Mouse (Mus musculus) heart, embryonic 15.5 days (tissue): Measurements from ENCODE around the gene Plekhg4. TPM values are rescaled to one million over a fixed set of nuclear protein-coding genes. Genes with fewer than 3 reads are reported as not detected.
A peak's percentile ranks its signal among the peaks of the same experiment; 100 is the strongest.

Source experiments
- ATAC-seq: fragments of 200-750 bp; cut with Nextera tagmentation; replicated peaks from 2 replicates; pipeline ENCODE4 v1.8.0; 2017; ENCODE audit warnings: low read depth, moderate TSS enrichment; ENCODE audit not compliant: insufficient number of reproducible peaks, insufficient read depth, low FRiP score
- H3K27ac ChIP-seq: fragments of 300-500 bp; sonication (generic); 2 replicates; pipeline ENCODE4 v1.5.1; 2015; ENCODE audit warnings: mild to moderate bottlenecking, inconsistent platforms
- H3K27me3 ChIP-seq: fragments of 300-500 bp; sonication (generic); 2 replicates; pipeline ENCODE4 v1.6.1; 2015; ENCODE audit warnings: inconsistent platforms
- H3K36me3 ChIP-seq: fragments of 300-500 bp; sonication (generic); 2 replicates; pipeline ENCODE4 v1.6.1; 2015; ENCODE audit warnings: mild to moderate bottlenecking, inconsistent platforms
- H3K4me1 ChIP-seq: fragments of 300-500 bp; sonication (generic); replicated peaks from 2 replicates; pipeline ENCODE4 v1.6.1; 2015; ENCODE audit warnings: inconsistent platforms
- H3K4me2 ChIP-seq: fragments of 300-500 bp; sonication (generic); 2 replicates; pipeline ENCODE4 v1.6.1; 2015; ENCODE audit warnings: inconsistent platforms, mild to moderate bottlenecking, moderate library complexity
- H3K4me3 ChIP-seq: fragments of 300-500 bp; sonication (generic); 2 replicates; pipeline ENCODE4 v1.5.1; 2015; ENCODE audit warnings: mild to moderate bottlenecking, inconsistent platforms
- H3K9ac ChIP-seq: fragments of 300-500 bp; sonication (generic); 2 replicates; pipeline ENCODE4 v1.6.1; 2015; ENCODE audit warnings: mild to moderate bottlenecking, inconsistent platforms
- H3K9me3 ChIP-seq: fragments of 300-500 bp; sonication (generic); replicated peaks from 2 replicates; pipeline ENCODE4 v1.6.1; 2016; ENCODE audit warnings: inconsistent platforms
- WGBS: fragments of 180-500 bp; shearing (Covaris S2); methylation state at CpG from one replicate; pipeline ENCODE4 v1.1.7; 2015; ENCODE audit warnings: mixed read lengths; 5-methylcytosine and 5-hydroxymethylcytosine counted together
- polyA plus RNA-seq: library from polyadenylated mRNA; unstranded; fragments of >200 nt; fragmentation: Nextera tagmentation; extraction: Ambion mirVana; gene quantifications from 2 replicates; pipeline ENCODE4 v1.2.1, GENCODE M21; 2015

The Plekhg4 gene
- polyA plus RNA-seq, result 0.14 and 0.19 TPM in 2 replicates

DNA sequence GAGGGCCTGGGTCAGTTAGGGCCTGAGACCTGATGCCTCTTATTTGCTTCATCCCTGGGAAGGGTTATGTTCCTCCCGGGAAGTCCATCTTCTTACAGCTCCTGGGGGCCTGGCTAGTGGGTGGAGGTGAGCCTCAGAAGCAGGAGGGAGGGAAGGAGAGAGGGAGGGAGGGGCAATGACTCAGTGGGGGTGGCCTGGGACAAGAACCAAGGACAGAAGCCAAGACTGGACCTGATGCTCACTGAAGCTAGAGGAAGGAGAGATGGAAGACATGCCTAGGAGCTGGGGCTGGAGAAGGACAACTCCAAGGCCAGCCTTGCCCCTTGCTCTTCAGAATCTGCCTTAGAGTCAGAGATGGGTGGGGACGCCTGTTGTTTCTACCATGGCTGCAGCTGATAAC is at the start of gene Plekhg4:
TSS of gene Plekhg4 (plus strand) at position 243 of the 400 bp plus-strand sequence.
- H3K4me2 ChIP-seq, result no peak within 1 kb of the TSS
- ATAC-seq, result no peak
- H3K27ac ChIP-seq, result no peak within 1 kb of the TSS
- peaks cover 5% of the 10 kb centered on the region; the same call in 1 of the 2 replicates for H3K4me1 ChIP-seq
- WGBS, result 53% methylated on average over 2 of the region's 2 CpGs
- no peak within 1 kb of the TSS for H3K9ac ChIP-seq
- H3K27me3 ChIP-seq, result peaks cover 35% of the 10 kb centered on the region
- no peaks in the 10 kb centered on the region for H3K9me3 ChIP-seq
- no peak within 1 kb of the TSS for H3K4me3 ChIP-seq
- no peaks in the 10 kb centered on the region for H3K36me3 ChIP-seq

DNA sequence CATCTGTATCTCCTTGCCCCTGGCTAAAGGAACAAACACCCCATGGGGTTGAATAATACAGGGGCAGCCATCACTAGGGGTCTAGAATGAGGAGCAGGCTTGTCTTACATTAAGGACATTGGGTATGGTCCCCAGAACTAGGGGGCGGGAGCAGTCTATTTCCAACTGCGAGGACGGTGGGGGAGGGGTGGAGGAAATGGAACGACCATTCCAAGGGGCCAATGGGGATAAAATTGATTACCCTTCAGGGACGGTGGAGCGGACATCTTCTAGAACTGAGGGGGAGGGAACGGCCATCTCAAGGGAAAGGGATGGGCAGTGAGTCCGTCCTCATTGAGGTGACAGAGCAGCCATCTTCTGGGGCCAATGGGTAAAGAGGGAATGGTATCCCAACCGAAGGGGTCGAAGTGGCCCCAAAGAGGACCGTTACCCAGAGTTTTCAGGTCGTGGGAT is 47.4 kb upstream of the Plekhg4 start:
- Histone ChIP-seq H3K27me3 (no peaks in the 10 kb centered on the region), H3K9ac (peak overlapping the region; percentile 87), H3K9me3 (no peaks in the 10 kb centered on the region), H3K27ac (peak overlapping the region; percentile 80), H3K4me2 (peak overlapping the region; percentile 80), H3K4me1 (peaks cover 19% of the 10 kb centered on the region), H3K36me3 (peaks cover 36% of the 10 kb centered on the region), H3K4me3 (peak overlapping the region; percentile 85)
- ATAC-seq, result no peak
- WGBS, result 0% methylated on average over 12 of the region's 12 CpGs

DNA sequence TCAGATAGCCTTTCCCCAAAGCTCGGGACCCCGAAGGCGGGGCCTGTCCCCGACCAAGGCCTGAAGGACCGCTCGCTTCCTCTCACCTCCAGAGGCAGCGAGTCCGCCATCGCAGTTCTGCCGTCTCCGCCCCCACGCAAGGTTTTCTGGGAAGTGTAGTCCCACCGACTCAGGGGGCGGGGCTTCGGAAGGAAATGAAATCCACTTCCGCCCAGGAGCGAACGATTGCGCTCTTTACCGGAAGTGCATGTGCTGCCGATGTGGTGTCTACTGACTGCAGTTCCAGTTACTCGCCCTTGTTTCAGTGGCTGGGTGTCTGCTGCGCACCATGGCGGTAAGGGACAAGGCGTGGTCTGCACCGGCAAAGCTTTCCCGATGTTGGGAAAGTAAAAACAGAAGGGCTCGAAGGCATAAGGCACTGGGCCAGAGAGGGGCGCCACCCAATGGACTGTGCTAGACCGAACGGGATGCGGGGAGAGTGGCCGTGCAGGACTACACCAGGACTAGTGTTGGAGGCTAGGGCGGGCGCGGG is 46.9 kb upstream of the Plekhg4 start, which contains the start of the genes Lrrc29 and Tmem208:
TSS of gene Lrrc29 (minus strand) at position 138 of the 532 bp plus-strand sequence.
TSS of gene Tmem208 (plus strand) at position 214 of the 532 bp plus-strand sequence.
- Histone ChIP-seq H3K4me2 (peak within 1 kb of the TSS; percentile 87), H3K36me3 (peaks cover 41% of the 10 kb centered on the region), H3K4me3 (peak within 1 kb of the TSS; percentile 85), H3K27me3 (no peaks in the 10 kb centered on the region), H3K9me3 (no peaks in the 10 kb centered on the region), H3K27ac (peak within 1 kb of the TSS; percentile 87), H3K4me1 (peaks cover 19% of the 10 kb centered on the region), H3K9ac (peak within 1 kb of the TSS; percentile 87)
- ATAC-seq, result peak; percentile 90
- under 1% methylated on average over 36 of the region's 36 CpGs for WGBS

DNA sequence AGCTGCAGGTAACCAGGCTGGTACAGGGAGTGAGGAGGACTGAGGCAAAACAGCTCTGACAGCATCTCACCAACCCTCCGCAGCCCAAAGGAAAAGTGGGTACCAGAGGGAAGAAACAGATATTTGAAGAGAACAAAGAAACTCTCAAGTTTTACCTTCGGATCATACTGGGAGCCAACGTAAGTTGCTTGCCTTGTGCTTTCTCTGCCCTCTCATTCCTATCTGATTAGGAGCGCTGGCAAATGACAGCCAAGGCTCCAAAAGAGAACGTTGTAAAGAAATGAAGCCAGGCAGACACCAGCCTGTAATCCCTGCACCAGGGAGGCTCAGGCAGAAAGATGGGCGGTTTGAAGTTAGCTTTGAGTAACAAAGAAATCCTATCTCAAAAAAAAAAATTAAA is 46.1 kb upstream of the Plekhg4 start:
- Histone ChIP-seq H3K4me2 (peak overlapping the region; percentile 87), H3K9me3 (no peaks in the 10 kb centered on the region), H3K36me3 (peaks cover 46% of the 10 kb centered on the region), H3K27ac (peak overlapping the region; percentile 87), H3K4me3 (peak overlapping the region; percentile 85), H3K4me1 (peaks cover 19% of the 10 kb centered on the region), H3K9ac (peak overlapping the region; percentile 71), H3K27me3 (no peaks in the 10 kb centered on the region)
- no peak for ATAC-seq
- WGBS, result 24% methylated on average over 6 of the region's 6 CpGs

DNA sequence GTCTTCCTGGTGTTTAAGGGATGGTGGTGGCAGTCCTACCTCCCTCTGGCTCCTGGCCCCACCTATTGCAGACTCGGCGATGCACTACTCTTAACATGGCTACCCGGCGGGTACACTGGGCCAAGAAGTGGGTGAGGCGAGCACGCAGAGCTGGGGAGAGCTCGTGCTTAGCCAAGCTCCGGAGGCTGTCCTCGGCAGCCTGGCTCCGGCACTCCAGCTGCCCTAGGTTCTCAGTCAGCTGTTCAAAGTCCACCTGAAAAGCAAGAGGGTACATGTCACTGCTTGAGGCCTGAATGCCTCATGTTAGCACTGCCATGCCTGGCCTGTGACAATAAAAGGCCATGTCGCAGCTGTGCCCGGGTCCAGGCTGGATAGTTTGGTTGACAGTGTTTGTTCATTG is 42.7 kb upstream of the Plekhg4 start:
- no peaks in the 10 kb centered on the region for H3K27me3 ChIP-seq
- 92% methylated on average over 12 of the region's 12 CpGs for WGBS
- no peak overlapping the region for H3K4me2 ChIP-seq
- peaks cover 69% of the 10 kb centered on the region for H3K36me3 ChIP-seq
- peaks cover 13% of the 10 kb centered on the region for H3K4me1 ChIP-seq
- H3K9me3 ChIP-seq, result no peaks in the 10 kb centered on the region
- ATAC-seq, result no peak
- no peak overlapping the region for H3K9ac ChIP-seq
- no peak overlapping the region for H3K4me3 ChIP-seq
- no peak overlapping the region for H3K27ac ChIP-seq

DNA sequence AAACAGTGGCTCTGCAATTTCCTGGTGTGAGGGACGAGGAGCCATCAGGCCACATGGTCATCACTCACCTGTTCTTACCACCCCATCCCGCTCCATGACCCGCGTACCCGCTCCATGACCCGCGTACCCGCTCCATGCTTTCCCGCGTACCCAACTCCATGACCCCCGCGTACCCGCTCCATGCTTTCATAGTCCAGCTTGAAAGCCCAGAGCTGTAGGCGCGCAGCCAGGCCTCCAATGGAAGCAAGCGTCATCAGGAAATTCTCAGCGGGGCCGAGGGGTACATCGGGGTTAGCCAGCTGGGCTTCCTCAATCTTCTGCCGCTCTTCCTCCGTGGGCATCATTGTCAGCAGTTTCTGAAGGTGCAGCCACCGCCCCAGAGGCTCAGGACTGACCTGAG is 41.6 kb upstream of the Plekhg4 start:
- peaks cover 9% of the 10 kb centered on the region for H3K4me1 ChIP-seq
- peaks cover 79% of the 10 kb centered on the region for H3K36me3 ChIP-seq
- H3K4me2 ChIP-seq, result no peak overlapping the region
- WGBS, result 91% methylated on average over 22 of the region's 22 CpGs
- H3K9me3 ChIP-seq, result no peaks in the 10 kb centered on the region
- no peak overlapping the region for H3K27ac ChIP-seq
- H3K27me3 ChIP-seq, result no peaks in the 10 kb centered on the region
- no peak for ATAC-seq
- no peak overlapping the region for H3K9ac ChIP-seq
- no peak overlapping the region for H3K4me3 ChIP-seq

DNA sequence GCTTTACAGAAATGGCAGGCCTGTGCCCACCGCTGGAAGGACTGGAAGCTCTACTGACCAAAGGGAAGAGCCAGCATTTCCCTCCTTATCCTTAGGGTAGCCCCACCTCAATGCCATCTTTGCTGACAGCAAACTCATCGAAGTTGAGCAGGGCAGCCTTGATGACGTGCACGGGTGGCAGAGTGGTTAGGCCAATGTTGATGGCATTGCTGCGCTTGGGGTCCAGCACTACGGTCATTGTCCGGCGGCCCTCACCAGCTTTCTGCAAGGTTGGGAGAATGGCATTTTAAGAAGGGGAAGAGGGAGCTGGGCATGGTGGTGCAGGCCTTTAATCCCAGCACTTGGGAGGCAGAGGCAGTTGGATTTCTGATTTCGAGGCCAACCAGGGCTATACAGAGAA is 41.1 kb upstream of the Plekhg4 start:
- Histone ChIP-seq H3K36me3 (peaks cover 83% of the 10 kb centered on the region), H3K4me1 (peaks cover 7% of the 10 kb centered on the region), H3K4me2 (no peak overlapping the region), H3K27me3 (no peaks in the 10 kb centered on the region), H3K9ac (no peak overlapping the region), H3K9me3 (no peaks in the 10 kb centered on the region), H3K4me3 (no peak overlapping the region), H3K27ac (no peak overlapping the region)
- WGBS, result 89% methylated on average over 9 of the region's 9 CpGs
- no peak for ATAC-seq

DNA sequence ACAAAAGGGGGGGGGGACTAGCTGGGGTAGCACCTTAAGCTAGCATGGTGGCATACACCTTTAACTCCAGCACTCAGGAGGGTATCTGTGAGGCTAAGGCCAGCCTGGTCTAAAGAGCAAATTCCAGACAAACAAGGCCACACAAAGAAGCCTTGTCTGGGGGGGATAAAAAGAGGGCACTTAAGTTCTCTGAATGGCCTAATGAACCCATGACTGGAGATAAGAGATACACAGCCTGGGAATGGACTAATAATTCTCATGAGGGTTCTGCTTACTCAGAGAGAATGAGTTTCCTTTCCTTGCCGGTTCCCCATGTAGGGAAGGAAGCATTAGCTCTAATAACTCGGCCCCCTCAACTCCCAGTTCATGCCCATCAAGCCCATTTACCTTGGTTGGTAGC is 40.6 kb upstream of the Plekhg4 start:
- no peak overlapping the region for H3K9ac ChIP-seq
- no peak for ATAC-seq
- H3K4me3 ChIP-seq, result no peak overlapping the region
- no peaks in the 10 kb centered on the region for H3K9me3 ChIP-seq
- WGBS, result 53% methylated on average over 2 of the region's 2 CpGs
- peaks cover under 1% of the 10 kb centered on the region for H3K4me1 ChIP-seq
- H3K27ac ChIP-seq, result no peak overlapping the region
- H3K36me3 ChIP-seq, result peaks cover 89% of the 10 kb centered on the region
- H3K4me2 ChIP-seq, result no peak overlapping the region
- H3K27me3 ChIP-seq, result no peaks in the 10 kb centered on the region

DNA sequence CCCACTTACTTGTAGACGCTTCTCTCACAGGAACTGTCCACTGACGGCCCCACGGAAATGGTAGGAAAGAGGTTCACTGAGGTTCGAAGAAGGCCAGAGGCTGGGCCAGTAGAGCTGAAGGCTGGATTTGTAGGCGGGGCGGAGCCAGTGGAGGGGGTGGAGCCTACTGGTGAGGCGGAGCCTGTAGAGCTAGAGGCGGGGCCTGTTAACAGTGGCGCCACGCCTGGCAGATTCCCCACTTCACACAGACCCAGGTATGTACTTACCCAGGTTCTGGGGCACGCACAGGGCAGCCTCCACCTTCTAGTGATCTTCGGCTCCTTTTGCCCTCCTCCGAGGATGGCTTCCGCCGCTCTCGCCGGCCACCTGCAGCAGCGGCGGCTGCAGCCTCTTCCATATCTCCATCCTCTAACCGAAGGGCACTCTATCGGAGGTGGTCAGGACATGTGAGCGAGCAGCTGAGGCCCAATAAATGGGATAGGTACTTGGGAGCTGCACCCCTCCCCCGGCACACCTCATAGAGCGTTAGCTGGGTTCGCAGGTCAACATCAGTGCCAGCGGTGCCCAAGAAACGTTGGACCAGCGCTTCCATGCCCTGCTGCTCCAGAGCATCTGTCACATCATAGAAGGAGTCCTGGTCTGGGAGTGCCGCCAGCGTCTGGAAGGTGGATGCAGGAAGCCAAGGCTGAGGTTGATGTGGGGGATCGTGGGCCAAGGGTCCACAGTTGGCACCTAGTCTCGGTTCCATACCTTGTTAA is 36.5 kb upstream of the Plekhg4 start:
- Histone ChIP-seq H3K36me3 (peaks cover 59% of the 10 kb centered on the region), H3K27me3 (no peaks in the 10 kb centered on the region), H3K9me3 (no peaks in the 10 kb centered on the region), H3K4me2 (no peak overlapping the region), H3K9ac (no peak overlapping the region), H3K27ac (no peak overlapping the region), H3K4me3 (no peak overlapping the region), H3K4me1 (peaks cover 33% of the 10 kb centered on the region)
- WGBS, result 73% methylated on average over 32 of the region's 32 CpGs
- no peak for ATAC-seq

DNA sequence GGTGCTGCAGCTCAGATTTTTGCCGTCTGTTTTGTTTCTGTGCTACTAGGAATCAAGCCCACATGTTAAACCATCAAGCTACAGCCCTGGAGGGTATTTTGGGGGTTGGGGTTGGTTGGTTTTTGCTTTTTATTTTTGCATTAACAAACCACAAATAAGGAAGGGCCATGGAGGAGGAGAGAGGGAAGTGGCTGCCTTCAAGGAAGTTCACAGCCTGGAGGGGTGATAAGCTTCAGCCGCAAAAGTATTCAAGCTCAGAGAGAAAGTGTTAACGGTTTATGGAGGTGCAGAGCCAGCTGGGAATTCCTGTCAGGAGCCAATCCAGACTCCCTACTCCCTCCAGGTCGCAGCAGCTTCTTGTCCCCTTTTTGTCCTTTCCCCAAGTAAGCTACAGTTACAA is 34.1 kb upstream of the Plekhg4 start:
- peaks cover 36% of the 10 kb centered on the region for H3K36me3 ChIP-seq
- no peak overlapping the region for H3K9ac ChIP-seq
- peaks cover 39% of the 10 kb centered on the region for H3K4me1 ChIP-seq
- ATAC-seq, result no peak
- 15% methylated on average over 4 of the region's 4 CpGs for WGBS
- H3K27ac ChIP-seq, result peak overlapping the region; percentile 65
- H3K27me3 ChIP-seq, result no peaks in the 10 kb centered on the region
- H3K4me2 ChIP-seq, result no peak overlapping the region
- H3K4me3 ChIP-seq, result no peak overlapping the region
- H3K9me3 ChIP-seq, result no peaks in the 10 kb centered on the region

DNA sequence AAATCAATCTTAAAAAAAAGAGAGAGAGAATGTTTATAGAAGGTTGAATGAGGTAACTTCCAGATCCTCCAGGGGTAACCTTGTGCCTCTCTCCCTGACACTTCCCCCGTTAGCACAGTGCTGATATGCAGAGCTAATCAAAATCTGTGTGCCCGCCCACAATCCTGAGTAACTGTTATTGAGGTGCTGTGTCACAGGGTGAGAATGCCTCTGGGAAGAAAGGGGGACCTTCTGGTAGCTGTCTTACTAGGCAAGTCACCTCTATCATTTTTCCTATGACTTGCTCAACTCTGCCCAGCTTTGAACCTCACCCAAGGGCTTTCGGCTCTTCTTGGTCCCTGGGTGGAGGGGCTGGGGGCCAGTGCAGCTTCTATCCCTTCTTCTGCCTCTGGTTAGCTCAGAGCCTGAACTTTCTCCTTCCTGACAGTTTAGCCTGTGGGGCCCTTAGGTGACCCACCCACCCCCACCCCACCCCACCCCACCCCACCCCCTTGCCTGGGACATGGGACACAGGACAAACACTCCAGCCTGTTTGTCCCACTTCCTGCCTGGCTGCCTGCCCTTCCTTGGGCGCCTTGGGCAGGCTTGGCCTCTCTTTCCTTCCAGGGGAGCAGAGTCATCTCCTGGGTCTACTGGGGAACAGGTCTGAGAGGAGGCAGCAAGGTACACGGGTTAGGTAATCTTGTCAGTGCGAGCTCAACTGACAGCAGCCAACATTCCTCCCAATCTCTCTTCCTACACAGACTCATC is 33.0 kb upstream of the Plekhg4 start:
- Histone ChIP-seq H3K27ac (peak overlapping the region; percentile 65), H3K36me3 (peaks cover 26% of the 10 kb centered on the region), H3K4me2 (no peak overlapping the region), H3K9me3 (no peaks in the 10 kb centered on the region), H3K9ac (no peak overlapping the region), H3K4me1 (peaks cover 49% of the 10 kb centered on the region), H3K27me3 (no peaks in the 10 kb centered on the region), H3K4me3 (no peak overlapping the region)
- WGBS, result 51% methylated on average over 6 of the region's 6 CpGs
- peak; percentile 18; the same call in 1 of the 2 replicates for ATAC-seq
